Mouse (Mus musculus) cerebellum, adult 2 months (tissue): ENCODE data around the gene Cav1. TPM values are rescaled to one million over a fixed set of nuclear protein-coding genes. Genes with fewer than 3 reads are reported as not detected.

ENCODE experiments used
- DNase-seq, 2 experiments: peaks; one replicate each; pipeline ENCODE4 v3.0.0; 2021
- H3K27ac ChIP-seq: fragments of 200-500 bp; 2 replicates; pipeline ENCODE4 v1.5.1; 2012; ENCODE audit warnings: low read length, control low read depth, inconsistent platforms; ENCODE audit not compliant: insufficient read depth
- H3K27me3 ChIP-seq: fragments of 200-500 bp; 2 replicates; pipeline ENCODE4 v1.6.1; 2012; ENCODE audit warnings: inconsistent platforms, mild to moderate bottlenecking, low read length, moderate library complexity; ENCODE audit not compliant: control insufficient read depth, insufficient read depth
- H3K4me1 ChIP-seq: fragments of 200-500 bp; 2 replicates; pipeline ENCODE4 v1.6.1; 2011; ENCODE audit warnings: low read length; ENCODE audit not compliant: control insufficient read depth, insufficient read depth
- H3K4me3 ChIP-seq: fragments of 200-500 bp; replicated peaks from 2 replicates; pipeline ENCODE3; 2011; ENCODE audit warnings: mild to moderate bottlenecking, low read depth, low read length, control low read depth; ENCODE audit not compliant: insufficient read depth
- CTCF ChIP-seq: fragments of 200-500 bp; IDR thresholded peaks from 2 replicates; pipeline ENCODE4 v1.5.1; 2011; ENCODE audit warnings: low read depth, mild to moderate bottlenecking, control low read depth, low read length, moderate library complexity, borderline replicate concordance; ENCODE audit not compliant: insufficient read depth
- POLR2A ChIP-seq: fragments of 200-500 bp; IDR thresholded peaks from 2 replicates; pipeline ENCODE4 v1.6.1; 2011; ENCODE audit warnings: low read length, control low read depth, borderline replicate concordance; ENCODE audit not compliant: insufficient read depth
- WGBS: fragments of 180-500 bp; shearing (Covaris S2); methylation state at CpG from one replicate; pipeline ENCODE4 v1.1.7; 2018; 5-methylcytosine and 5-hydroxymethylcytosine counted together
- polyA plus RNA-seq: library from polyadenylated mRNA; depleted of rRNA; stranded (reverse); fragments of >200 nt; gene quantifications from 2 replicates; pipeline ENCODE4 v1.2.3, GENCODE M21; 2012; rRNA removed

The Cav1 gene
- polyA plus RNA-seq, 1 experiment, result 19.0 TPM

GRCm38 (mm10) chr6:17387991-17388710 lies 82.0 kb downstream of the Cav1 start:
- 64% methylated on average over 2 of the region's 2 CpGs for whole genome bisulfite sequencing
- DNase-seq, result no peak
- H3K27ac ChIP-seq, result no peak overlapping the region
- H3K4me3 ChIP-seq, result no peak overlapping the region
- no peak for TF ChIP-seq CTCF
- TF ChIP-seq POLR2A, result no peak
- H3K27me3 ChIP-seq, result no peaks in the 10 kb centered on the region
- H3K4me1 ChIP-seq, result no peaks in the 10 kb centered on the region; the same call in 1 of the 2 replicates

Other genes with a start within 250 kb of the Cav1 start
- 2.0 and 2.1 TPM in 2 replicates for gene Tes, start 241.2 kb upstream of the Cav1 start, polyA plus RNA-seq
- gene Cav2, start 25.1 kb upstream of the Cav1 start, polyA plus RNA-seq, result 10.9 and 11.0 TPM in 2 replicates
- 0.44 TPM in 2 replicates for gene Met, start 157.5 kb downstream of the Cav1 start, polyA plus RNA-seq